ENCODE assay signal across 7 mouse cellular contexts in genomic region chr17:56233818-56234469, GRCm38 (mm10). TPM values are rescaled to one million over a fixed set of nuclear protein-coding genes. Genes with fewer than 3 reads are reported as not detected.
DNase-seq lines count a peak whose midpoint lies in the region; ATAC-seq and TF ChIP-seq lines count a peak whose summit lies in the region.

No protein-coding gene starts in this region.

- no peak for TF ChIP-seq CTCF in cerebellum, adult 2 months (IDR thresholded peaks at IDR 0.05; ENCODE audit: borderline replicate concordance, insufficient read depth, low read depth, low read length)

- no peaks in the 10 kb centered on the region for H3K27me3 ChIP-seq in cerebellum, adult 2 months (ENCODE audit: control insufficient read depth, insufficient read depth, low read length)
- H3K27me3 ChIP-seq in kidney, embryonic 14.5 days (ENCODE audit: control insufficient read depth, insufficient read depth, low read length): no peaks in the 10 kb centered on the region
- H3K27me3 ChIP-seq in limb, embryonic 12.5 days: no peaks in the 10 kb centered on the region

- H3K9me3 ChIP-seq in kidney, embryonic 14.5 days (ENCODE audit: control insufficient read depth, low read length): no peaks in the 10 kb centered on the region
- no peaks in the 10 kb centered on the region for H3K9me3 ChIP-seq in limb, embryonic 12.5 days

- peak overlapping the region; percentile 22; the same call in 1 of the 2 replicates for H3K27ac ChIP-seq in cerebellum, adult 2 months (ENCODE audit: insufficient read depth, low read length)
- no peak overlapping the region for H3K27ac ChIP-seq in kidney, embryonic 14.5 days (ENCODE audit: low read depth, low read length)
- H3K27ac ChIP-seq in limb, embryonic 12.5 days: no peak overlapping the region

- under 1% methylated on average over 14 of the region's 14 CpGs for WGBS in cerebellum, adult 2 months
- WGBS in kidney, embryonic 14.5 days: 4% methylated on average over 14 of the region's 14 CpGs
- 5% methylated on average over 14 of the region's 14 CpGs for WGBS in limb, embryonic 12.5 days

- H3K9ac ChIP-seq in kidney, embryonic 14.5 days (ENCODE audit: low read depth, low read length): no peak overlapping the region
- H3K9ac ChIP-seq in limb, embryonic 12.5 days (replicated peaks): no peak overlapping the region

- H3K4me2 ChIP-seq in kidney, embryonic 14.5 days (replicated peaks; ENCODE audit: low read depth, low read length): no peak overlapping the region
- H3K4me2 ChIP-seq in limb, embryonic 12.5 days: 0 out of 2 replicates have a peak overlapping the region, but pooled peaks have one; percentile 3

- peak overlapping the region; percentile 43 for H3K4me3 ChIP-seq in cerebellum, adult 2 months (replicated peaks; ENCODE audit: insufficient read depth, low read depth, low read length)
- H3K4me3 ChIP-seq in kidney, embryonic 14.5 days (ENCODE audit: low read length): no peak overlapping the region
- H3K4me3 ChIP-seq in limb, embryonic 12.5 days (replicated peaks): no peak overlapping the region

- H3K4me1 ChIP-seq in cerebellum, adult 2 months (ENCODE audit: control insufficient read depth, insufficient read depth, low read length): peaks cover 3% of the 10 kb centered on the region; the same call in 1 of the 2 replicates
- H3K4me1 ChIP-seq in kidney, embryonic 14.5 days (ENCODE audit: control insufficient read depth, insufficient read depth, low read length): no peaks in the 10 kb centered on the region
- peaks cover 8% of the 10 kb centered on the region; the same call in 1 of the 2 replicates for H3K4me1 ChIP-seq in limb, embryonic 12.5 days (replicated peaks)

- H3K36me3 ChIP-seq in kidney, embryonic 14.5 days (ENCODE audit: control insufficient read depth, insufficient read depth, low read length): no peaks in the 10 kb centered on the region
- H3K36me3 ChIP-seq in limb, embryonic 12.5 days: no peaks in the 10 kb centered on the region

- ATAC-seq in kidney, embryonic 14.5 days (ENCODE audit: low FRiP score, low TSS enrichment): peak; percentile 75; the same call in 1 of the 2 replicates
- ATAC-seq in limb, embryonic 12.5 days (ENCODE audit: insufficient number of reproducible peaks, insufficient read depth, low FRiP score, low TSS enrichment, low read depth): no peak

- DNase-seq in R1 (ENCODE audit: low read depth, low spot score): peak; percentile 92
- DNase-seq in cerebellum, adult 2 months: peak; percentile 90 to 93
- DNase-seq in forelimb bud, embryonic 11.5 days (ENCODE audit: low read depth, low spot score): peak; percentile 69
- DNase-seq in retina, adult 2 months (ENCODE audit: low read depth, low spot score): peak; percentile 57
- DNase-seq in c-Kit-positive CD71-positive TER-119-positive erythroid progenitor cells, embryonic 14.5 days (ENCODE audit: low spot score): no peak

- peak; percentile 37; the same call in 1 of the 2 replicates for TF ChIP-seq POLR2A in cerebellum, adult 2 months (IDR thresholded peaks at IDR 0.05; ENCODE audit: borderline replicate concordance, insufficient read depth, low read length)

RNA-seq across cellular contexts. Expression of gene Dpp9, which starts 15.2 kb away (rescaled TPM):
- polyA plus RNA-seq in cerebellum, adult 2 months (2012; rRNA removed): 54.7 and 56.3 TPM in 2 replicates
- 31.5 and 40.3 TPM in 2 replicates for polyA plus RNA-seq in kidney, embryonic 14.5 days (2014; fragmentation: Nextera tagmentation; extraction: Ambion mirVana)
- 36.2 and 37.7 TPM in 2 replicates for polyA plus RNA-seq in limb, embryonic 12.5 days (2016; fragmentation: Nextera tagmentation; extraction: Ambion mirVana)

RNA-seq across cellular contexts. Expression of gene Fem1a, which starts 22.7 kb away (rescaled TPM):
- polyA plus RNA-seq in cerebellum, adult 2 months (2012; rRNA removed): 19.9 and 21.8 TPM in 2 replicates
- 10.5 and 14.3 TPM in 2 replicates for polyA plus RNA-seq in kidney, embryonic 14.5 days (2014; fragmentation: Nextera tagmentation; extraction: Ambion mirVana)
- 13.4 and 14.6 TPM in 2 replicates for polyA plus RNA-seq in limb, embryonic 12.5 days (2016; fragmentation: Nextera tagmentation; extraction: Ambion mirVana)

RNA-seq across cellular contexts. Expression of gene Ticam1, which starts 42.6 kb away (rescaled TPM):
- polyA plus RNA-seq in cerebellum, adult 2 months (2012; rRNA removed): 4.5 and 4.7 TPM in 2 replicates
- 4.1 and 7.2 TPM in 2 replicates for polyA plus RNA-seq in kidney, embryonic 14.5 days (2014; fragmentation: Nextera tagmentation; extraction: Ambion mirVana)
- 3.0 and 3.8 TPM in 2 replicates for polyA plus RNA-seq in limb, embryonic 12.5 days (2016; fragmentation: Nextera tagmentation; extraction: Ambion mirVana)

RNA-seq across cellular contexts. Expression of gene Mydgf, which starts 50.2 kb away (rescaled TPM):
- polyA plus RNA-seq in cerebellum, adult 2 months (2012; rRNA removed): 44.5 and 45.0 TPM in 2 replicates
- polyA plus RNA-seq in kidney, embryonic 14.5 days (2014; fragmentation: Nextera tagmentation; extraction: Ambion mirVana): 80.5 and 89.2 TPM in 2 replicates
- polyA plus RNA-seq in limb, embryonic 12.5 days (2016; fragmentation: Nextera tagmentation; extraction: Ambion mirVana): 69.3 and 78.4 TPM in 2 replicates

RNA-seq across cellular contexts. Expression of gene Plin3, which starts 58.7 kb away (rescaled TPM):
- polyA plus RNA-seq in cerebellum, adult 2 months (2012; rRNA removed): 15.6 and 20.9 TPM in 2 replicates
- 65.2 and 68.7 TPM in 2 replicates for polyA plus RNA-seq in kidney, embryonic 14.5 days (2014; fragmentation: Nextera tagmentation; extraction: Ambion mirVana)
- polyA plus RNA-seq in limb, embryonic 12.5 days (2016; fragmentation: Nextera tagmentation; extraction: Ambion mirVana): 62.7 and 71.7 TPM in 2 replicates
